Mouse (Mus musculus) right cerebral cortex, postnatal 10 days (tissue): ENCODE results near the gene Fbxo11.
A peak's percentile ranks its signal among the peaks of the same experiment; 100 is the strongest.
"Not testable (repeated sequence)": the region's sequence is repeated elsewhere in the genome, so short reads cannot be mapped to it uniquely, and the experiment has no call there.

Source experiments
- DNase-seq, 2 experiments: peaks; one replicate each; pipeline ENCODE4 v3.0.0; 2021; ENCODE audit warnings: low spot score in 2 of 2

The Fbxo11 gene

DNA sequence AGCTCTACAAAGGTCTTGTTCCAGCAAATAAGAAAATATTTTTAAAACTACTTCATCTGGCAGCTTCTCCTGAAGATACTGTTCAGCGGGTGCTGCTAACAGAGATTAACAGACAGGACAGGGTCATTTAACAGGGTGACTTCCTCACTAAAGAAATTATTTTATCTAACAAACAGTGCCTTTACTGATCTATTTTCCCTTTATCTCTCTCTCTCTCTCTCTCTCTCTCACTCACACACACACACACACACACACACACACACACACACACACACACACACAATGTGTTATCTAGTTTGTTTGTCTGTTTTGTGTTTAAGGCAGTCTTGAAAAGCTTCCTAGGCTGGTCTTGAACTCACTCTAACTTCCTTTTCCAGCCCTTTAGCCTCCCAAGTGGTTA lies 50.6 kb downstream of the Fbxo11 start:
- no peak for DNase-seq

DNA sequence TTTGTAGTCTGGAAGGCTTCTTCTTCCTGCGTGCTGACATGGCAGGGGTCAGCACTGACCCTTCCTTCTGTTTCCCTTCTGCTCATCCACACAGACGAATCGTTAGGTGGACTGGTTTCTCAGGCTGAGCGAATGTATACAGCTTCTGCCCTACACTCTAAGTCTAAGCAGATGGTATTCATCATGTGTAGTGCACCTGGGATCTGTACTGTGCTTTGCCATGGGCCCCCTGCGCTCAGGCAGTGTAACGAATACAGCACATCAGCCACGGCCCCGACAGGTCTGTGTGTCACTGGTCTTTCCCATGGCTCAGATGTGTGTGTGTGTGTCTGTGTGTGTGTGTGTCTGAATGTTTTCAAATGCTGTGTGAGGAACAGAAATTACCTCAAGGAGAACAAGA lies 58.1 kb downstream of the Fbxo11 start:
- no peak for DNase-seq

DNA sequence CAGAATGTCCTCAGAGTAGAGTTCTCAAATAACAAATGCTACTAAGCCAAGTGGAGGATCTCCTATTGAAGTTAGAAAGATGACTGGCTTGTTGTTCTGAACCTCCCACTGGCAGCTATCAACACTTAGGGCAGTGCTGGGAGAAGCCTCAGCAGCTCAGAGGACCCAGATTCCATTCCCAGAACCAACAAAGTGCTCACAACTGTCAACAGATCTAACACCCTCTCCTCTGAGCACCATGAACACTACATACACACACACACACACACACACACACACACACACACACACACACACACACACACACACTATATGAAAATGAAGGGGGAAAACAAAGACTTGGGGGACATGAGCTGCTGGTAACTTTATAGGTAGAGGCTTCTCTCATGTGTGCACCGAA lies 60.2 kb downstream of the Fbxo11 start:
- DNase-seq = no peak

DNA sequence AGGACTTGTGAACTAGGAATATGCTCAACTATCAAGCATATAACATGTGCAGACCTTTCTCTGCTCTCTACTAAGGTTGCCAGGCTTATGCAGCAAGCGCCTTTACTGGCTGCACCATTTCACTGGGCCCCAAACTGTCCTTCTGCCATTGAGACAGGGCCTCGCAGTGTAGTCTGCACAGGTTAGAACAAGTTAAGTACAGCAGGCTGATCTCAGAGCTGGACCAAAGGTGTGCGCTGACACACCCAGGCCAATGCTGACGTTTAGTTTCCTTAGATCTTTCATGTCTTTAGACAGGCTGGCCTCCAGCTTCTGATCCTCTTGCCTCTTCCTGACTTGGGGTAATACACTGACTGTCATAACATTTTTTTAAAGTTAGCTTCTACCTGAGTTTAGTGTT lies 67.3 kb downstream of the Fbxo11 start:
- no peak for DNase-seq

DNA sequence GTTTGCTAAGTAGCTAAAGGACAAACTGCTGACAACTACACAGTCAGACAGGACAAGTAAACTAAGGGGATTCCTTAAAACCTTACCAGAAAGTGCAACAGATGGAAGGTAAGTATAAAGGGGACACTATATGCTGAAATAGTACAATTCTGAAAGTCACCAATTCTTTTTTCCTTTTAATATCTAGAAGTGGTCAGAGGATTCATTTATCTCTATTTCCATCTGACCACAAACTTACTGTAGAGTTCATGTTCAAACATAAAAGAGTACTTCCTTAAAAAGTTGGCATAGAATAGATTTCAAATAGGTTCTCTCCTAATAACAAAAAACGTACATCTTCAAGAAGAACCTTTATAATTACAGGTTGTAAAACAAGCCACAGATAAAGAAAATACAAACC lies 71.8 kb downstream of the Fbxo11 start:
- DNase-seq = no peak

DNA sequence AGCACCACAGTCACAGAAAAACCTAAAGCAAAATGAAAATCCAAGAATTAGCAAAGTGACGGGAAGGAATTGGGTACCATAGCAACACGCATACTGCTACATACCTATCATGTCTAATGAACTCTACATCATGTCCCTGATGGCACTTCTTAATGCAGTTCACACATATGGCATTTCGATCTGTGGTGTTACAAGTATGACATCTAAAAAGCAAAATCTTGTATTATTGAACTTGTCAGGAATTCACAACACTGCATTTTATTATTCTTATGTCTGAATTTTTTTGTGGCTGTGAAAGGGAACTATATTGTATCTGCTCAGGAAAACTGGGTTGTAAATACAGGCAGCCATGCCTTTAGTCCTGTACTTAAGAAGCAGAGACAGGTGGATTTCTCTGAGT lies 72.9 kb downstream of the Fbxo11 start:
- DNase-seq = no peak

DNA sequence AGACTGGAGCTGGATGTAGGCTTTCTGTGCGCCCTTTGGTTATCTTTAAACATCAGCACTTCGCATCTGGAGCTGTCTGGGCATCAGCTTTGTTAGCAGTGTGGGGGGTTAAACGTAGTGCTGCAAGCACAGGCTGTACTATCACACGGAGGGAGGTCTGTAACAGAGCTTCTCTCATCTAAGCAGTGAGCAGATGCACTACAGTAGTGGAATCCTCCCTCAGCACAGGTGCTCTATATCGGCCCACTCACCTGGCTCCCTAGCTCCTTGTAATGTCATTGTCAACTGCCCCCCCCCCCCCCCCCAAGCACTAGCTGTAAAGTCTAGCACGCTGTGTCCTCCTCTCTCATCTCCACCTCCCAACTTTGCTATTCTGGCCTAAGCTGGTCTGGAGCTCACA lies 77.6 kb downstream of the Fbxo11 start:
- DNase-seq = no peak

DNA sequence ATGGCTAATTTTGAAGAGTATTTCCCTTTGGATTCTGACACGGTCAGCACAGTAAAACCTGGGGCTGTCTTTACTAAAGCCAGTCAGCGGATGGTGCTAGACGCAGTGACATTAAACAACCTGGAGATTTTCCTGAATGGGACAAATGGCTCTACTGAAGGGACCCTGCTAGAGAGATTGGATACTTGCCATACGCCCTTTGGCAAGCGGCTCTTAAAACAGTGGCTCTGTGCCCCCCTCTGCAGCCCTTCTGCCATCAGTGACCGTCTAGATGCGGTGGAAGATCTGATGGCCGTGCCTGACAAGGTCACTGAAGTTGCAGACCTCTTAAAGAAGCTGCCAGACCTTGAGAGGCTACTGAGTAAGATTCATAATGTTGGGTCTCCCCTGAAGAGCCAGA lies 79.2 kb downstream of the Fbxo11 start:
- no peak for DNase-seq

DNA sequence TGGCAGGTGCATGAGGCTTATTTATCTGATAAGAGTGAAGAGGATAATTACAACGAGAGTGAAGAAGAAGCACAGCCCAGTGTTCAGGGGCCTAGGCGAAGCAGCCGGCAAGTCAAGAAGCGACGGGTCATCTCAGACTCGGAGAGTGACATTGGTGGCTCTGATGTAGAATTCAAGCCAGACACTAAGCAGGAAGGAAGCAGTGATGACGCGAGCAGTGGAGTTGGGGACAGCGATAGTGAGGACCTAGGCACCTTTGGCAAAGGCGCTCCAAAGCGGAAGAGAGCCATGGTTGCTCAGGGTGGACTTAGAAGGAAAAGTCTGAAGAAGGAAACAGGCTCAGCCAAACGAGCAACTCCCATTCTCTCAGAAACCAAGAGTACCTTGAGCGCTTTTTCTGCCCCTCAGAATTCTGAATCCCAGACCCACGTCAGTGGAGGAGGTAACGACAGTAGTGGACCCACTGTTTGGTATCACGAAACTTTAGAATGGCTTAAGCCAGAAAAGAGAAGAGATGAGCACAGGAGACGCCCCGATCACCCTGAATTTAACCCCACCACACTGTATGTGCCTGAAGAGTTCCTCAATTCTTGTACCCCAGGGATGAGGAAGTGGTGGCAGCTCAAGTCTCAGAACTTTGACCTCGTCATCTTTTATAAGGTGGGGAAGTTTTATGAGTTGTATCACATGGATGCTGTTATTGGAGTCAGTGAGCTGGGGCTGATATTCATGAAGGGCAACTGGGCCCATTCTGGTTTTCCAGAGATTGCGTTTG lies 80.5 kb downstream of the Fbxo11 start:
- DNase-seq = no peak

DNA sequence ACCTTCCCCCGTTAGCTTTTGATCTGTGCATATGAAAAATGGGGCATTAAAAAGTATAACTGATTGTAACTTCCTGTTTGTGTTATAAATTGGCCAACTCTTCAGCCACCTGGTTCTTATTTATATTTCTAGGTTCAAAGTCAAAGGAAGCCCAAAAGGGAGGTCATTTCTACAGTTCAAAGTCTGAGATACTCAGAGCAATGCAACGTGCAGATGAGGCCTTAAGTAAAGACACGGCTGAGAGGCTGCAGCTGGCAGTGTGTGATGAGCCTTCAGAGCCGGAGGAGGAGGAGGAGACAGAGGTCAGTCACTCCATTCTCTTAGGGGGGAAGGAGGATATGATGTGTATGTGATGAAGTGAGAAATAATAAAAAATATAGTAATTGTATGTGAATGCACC lies 81.8 kb downstream of the Fbxo11 start:
- DNase-seq = no peak

DNA sequence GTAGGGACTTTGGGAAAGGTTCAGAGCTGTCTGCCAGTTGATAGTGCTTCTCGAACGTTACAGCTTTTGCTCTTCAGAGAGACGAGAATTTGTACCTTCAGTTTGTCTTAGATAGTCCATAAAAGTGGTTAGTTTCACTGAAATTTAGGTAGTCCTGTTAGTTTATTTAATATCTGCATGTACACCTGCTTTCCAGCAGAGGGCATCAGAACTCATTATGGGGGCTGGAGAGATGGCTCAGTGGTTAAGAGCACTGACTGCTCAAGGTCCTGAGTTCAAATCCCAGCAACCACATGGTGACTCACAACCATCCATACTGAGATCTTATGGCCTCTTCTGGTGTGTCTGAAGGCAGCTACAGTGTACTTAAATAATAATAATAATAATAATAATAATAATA lies 83.0 kb downstream of the Fbxo11 start:
- no peak for DNase-seq

DNA sequence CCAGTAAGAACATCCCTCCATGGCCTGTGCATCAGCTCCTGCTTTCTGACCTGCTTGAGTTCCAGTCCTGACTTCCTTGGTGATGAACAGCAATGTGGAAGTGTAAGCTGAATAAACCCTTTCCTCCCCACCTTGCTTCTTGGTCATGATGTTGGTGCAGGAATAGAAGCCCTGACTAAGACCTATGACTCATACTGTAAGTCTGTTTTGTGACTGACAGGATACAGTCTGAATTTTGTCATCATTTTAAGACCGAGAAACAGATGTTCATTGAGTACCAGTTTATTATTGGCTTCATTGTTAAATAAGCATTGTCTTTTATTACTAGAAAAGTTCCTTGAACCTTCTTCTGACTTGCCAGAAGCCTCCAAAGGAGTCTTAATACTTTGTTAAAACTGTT lies 85.4 kb downstream of the Fbxo11 start:
- not testable (repeated sequence) for DNase-seq

DNA sequence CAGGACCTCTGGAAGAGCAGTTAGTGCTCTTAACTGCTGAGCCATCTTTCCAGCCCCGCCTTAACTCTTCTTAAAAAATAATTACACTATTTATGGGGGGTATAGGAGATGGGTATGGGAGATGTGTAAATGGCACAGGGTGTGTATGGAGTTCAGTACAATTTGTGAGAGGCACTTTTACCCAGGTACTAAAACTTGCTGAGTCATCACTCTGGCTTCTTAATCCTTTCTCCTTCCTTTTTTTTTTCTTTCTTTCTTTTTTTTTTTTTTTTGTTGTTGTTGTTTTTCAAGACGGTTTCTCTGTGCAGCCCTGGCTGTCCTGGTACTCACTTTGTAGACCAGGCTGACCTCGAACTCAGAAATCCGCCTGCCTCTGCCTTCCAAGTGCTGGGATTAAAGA lies 88.2 kb downstream of the Fbxo11 start:
- DNase-seq = not testable (repeated sequence)

DNA sequence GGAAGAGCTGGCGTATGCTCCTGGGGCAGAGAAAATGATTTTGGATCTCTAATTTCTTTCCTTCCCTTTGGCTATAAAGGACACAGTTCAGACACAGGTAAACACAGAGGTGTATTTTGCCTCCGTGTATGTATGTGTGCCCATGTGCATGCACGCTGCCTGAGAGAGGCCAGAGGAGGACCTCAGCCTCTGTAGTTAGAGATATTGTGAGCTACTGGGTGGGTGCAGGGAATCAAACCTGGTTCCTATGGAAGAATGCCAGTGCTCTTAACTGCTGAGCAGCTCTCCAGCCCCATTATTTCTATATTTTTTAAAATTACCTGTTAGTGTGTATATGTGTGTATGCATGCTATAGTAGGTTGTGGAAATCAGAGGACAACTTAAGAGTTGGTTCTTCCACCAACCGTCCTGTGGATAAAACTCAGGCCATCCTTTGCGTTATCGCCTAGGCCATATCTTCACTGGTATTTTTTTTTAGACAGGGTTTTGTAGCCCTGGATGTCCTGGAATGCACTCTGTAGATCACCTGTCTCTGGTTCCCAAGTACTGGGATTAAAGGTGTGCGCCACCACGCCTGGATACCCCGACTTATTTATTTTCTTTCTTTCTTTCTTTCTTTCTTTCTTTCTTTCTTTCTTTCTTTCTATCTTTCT lies 88.8 kb downstream of the Fbxo11 start:
- DNase-seq = no peak

DNA sequence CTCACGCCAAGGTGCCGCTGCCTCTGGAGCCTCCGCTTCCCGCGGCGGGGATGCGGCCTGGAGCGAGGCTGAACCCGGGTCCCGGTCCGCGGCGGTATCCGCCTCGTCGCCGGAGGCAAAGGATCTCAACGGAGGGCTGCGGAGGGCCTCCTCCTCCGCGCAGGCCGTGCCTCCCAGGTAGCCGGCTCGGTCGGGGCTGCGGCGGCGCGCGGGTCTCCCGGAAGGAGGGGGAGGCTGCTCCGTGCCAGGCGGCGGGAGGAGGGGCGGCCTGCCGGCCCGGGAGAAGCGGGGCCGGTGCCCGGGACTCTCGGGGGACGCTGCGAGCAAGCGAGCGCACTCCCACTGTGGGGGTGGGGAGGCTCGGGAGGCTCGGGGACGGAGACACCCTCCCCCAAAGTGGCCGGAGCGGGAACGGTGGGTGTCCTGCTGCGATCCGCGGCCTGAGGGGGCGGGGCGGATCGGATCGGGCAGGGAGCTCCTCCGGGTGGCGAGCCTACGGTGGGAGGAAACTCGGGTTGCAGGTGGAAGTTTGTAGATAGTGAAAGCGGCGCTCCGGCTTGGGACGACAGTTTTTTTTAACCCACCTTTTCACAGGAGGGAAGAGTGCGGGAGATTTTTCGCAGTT lies 89.8 kb downstream of the Fbxo11 start:
- DNase-seq = peak; percentile 50 to 52

DNA sequence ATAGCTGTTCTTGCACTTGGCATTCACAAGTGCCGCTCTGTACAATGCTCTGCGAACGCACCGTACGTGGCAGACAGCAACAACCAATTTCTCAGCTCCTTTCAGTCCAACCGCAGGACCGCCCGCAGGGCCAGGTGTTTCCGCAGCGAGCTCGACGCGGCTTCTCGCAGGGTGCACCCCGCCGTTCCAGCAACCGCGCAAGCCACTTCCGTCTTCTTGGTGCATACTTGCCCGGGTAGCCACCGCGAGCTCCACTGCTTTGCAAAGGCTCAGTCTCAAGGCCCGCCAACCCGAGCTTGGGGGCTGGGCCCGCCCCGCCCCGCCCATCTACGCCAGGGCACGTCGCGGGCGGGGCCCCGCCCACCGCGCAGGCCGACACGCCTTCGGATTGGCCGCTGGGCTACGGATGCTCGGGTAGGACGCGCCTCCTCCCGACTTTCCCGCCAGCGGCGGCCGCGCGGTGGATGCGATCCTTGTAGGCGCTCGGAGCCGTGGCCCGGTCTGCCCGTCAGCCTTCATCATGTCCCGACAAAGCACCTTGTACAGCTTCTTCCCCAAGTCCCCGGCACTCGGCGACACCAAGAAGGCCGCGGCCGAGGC lies 90.4 kb downstream of the Fbxo11 start, which contains the start of gene Msh6:
Msh6 (plus strand) TSS at position 434 of the 600 bp plus-strand sequence.
- peak; percentile 91 to 92 for DNase-seq

DNA sequence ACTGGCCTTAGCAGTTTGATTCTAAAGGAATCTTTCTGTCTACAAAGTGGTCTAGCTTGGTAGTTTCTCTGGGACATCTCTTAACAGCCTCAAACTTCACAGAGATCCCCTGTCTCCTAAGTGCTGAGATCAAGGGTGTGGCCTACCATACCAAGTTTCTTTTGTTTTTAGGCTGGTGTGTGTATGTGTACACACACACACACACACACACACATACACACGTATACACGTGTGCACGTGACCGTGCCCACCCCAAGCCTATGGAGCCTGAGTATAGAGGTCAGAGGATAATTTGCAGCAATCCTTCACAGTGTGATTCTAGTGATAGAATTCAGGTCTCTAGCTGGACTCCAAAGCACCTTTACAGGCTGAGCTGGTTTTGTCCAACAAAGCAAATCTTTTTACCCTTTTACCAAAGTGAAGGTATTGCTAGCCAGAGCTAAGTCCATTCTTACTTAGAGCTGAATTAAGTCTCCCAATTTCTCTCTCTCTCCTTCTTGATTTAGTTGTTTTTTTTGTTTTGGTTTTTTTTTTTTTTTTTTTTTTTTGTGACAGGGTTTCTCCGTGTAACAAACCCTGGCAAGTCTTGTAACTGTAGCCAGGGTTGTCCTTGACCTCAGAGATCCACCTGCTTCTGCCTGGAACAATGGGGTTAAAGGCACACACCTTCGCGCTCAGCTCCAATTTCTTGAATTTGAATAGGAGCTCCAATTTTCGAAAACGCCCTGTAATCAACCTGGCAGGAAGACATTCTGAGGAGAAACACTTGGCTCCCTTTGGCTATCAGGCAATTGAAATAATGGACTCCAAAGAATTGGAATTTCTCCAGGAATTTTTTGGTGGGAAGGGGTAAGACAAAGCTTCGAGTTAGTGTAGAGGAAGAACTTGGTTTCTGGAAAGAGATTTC lies 91.6 kb downstream of the Fbxo11 start:
- no peak for DNase-seq

DNA sequence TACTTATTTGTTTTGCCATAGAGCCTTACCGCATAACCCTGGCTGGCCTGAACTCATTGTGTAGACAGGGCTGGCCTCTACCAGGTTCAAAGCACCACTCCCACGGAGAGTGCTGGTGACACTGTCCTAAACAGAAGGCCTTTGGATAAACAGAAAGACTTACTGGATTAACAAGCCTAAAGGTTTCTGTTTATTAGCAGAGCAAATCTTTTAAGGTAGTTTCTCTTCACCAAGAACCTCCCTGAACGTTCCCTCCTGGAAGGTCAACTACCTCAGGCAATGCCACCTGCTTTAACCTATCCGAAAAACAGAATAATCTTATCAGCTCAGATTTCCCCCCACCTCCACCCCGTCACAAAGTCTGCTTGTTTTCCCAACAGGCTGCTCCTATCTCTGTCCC lies 92.2 kb downstream of the Fbxo11 start:
- DNase-seq = no peak

DNA sequence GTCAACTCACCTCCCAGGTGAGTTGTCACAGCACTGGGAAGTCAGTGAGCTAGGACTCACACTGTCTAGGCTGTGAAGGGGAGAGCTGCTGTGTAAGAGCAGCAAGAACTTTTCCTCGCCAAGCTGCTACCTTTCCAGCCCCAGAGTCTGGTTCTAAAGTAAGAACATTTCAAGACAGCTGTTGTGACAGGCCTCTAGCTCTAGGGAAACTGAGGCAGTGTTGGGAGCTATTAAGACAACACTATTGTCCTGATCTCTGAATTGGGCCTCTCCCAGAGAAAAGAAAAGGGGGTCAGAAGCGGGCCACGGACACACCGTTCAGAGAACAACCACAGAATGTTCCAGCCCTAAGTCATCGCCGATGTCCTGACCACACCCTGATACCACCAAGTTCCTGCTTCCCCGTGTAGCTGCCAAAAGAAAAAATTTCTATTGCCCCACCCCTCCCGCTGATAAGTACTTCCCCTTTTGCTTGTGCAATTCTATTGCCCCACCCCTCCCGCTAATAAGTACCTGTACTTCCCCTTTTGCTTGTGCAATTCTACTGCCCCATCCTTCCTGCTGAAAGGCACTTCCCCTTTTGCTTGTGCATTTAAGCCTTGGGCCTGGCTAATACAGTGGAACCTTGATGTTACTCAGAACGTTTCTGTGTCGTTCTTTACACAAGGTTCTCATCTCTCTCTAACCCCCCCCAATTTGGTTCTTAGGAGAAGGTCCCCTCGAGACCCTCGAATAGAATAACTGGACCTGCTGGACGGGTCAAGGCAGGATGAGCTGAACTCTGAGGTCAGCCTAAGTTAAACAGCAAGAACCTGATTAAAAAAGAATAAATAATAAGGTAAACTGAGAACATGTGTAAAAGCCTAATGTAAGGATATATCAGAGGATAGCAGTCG lies 93.1 kb downstream of the Fbxo11 start:
- not testable (repeated sequence) for DNase-seq

DNA sequence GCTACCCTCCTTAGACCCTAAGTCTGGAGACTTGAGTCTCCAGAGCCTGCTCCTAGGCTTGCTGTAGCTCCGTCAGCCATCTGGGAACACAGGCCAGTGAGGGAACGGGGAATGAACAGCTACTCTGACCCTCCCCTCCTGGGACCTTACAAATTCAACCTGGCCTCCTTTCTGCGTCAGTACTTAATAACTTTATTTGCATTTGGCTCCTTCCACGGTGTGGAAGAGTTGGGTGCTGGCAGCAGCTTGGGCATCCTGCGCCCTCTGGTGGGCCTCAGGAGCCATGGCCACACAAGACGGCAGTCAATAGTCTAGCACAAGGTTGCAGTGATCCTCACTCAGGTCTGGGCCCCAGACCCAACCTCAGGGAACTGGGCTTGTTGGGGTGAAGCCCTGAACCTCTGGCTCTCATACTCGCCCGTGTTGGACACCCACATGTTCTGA lies 96.6 kb downstream of the Fbxo11 start:
- not testable (repeated sequence) for DNase-seq
